Mouse (Mus musculus): ENCODE measurements around the gene Acp1.

DNA sequence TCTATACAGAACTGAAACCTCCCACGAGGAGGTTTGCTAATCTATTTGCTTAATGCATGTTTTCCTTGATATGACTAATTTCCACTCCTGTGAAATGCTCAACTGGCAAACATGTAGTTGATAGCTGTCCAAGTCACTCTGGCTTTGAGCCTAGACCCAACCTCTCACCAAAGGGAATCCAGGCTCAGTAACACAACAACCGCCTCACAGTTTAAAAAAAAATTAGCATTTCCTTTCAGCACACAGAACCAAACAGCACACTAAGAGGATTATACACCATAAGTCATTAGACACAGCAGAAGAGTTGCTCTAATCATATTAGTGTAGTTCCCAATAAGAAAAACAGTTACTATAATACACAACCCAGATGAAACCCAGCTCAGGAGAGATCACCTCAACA lies 60.5 kb downstream of the Acp1 start:
- TF ChIP-seq CTCF (IDR thresholded peaks at IDR 0.05; ENCODE audit: borderline replicate concordance, control insufficient read depth, extremely low read depth, insufficient read depth, low read length, poor library complexity) = no peak
- TF ChIP-seq POLR2A (IDR thresholded peaks at IDR 0.05; ENCODE audit: control insufficient read depth, extremely low read depth, insufficient read depth, low read length, poor library complexity) = no peak
